Mouse (Mus musculus) kidney, adult 2 months (tissue): ENCODE data around the gene Ctbs.

Experiments used
- CTCF ChIP-seq: fragments of 200-500 bp; conservative IDR thresholded peaks from 2 replicates; pipeline ENCODE4 v1.5.1; 2011; ENCODE audit warnings: low read depth, mild to moderate bottlenecking, control low read depth, low read length, moderate library complexity, mixed read lengths; ENCODE audit not compliant: insufficient read depth, insufficient read length
- POLR2A ChIP-seq: fragments of 200-500 bp; IDR thresholded peaks from one replicate; pipeline ENCODE4 v1.6.1; 2011; ENCODE audit warnings: low read depth, low read length, control low read depth

- TF ChIP-seq CTCF: no peak
- no peak for TF ChIP-seq POLR2A
Observed at GRCm38 (mm10) chr3:146421787-146422186, 27.8 kb upstream of the Ctbs start.
